Mouse (Mus musculus): ENCODE measurements around the gene Pip4k2b. TPM values are rescaled to one million over a fixed set of nuclear protein-coding genes. Genes with fewer than 3 reads are reported as not detected.

The Pip4k2b gene
- polyA plus RNA-seq, 1 experiment from 2014 or later = 2.3 TPM

DNA sequence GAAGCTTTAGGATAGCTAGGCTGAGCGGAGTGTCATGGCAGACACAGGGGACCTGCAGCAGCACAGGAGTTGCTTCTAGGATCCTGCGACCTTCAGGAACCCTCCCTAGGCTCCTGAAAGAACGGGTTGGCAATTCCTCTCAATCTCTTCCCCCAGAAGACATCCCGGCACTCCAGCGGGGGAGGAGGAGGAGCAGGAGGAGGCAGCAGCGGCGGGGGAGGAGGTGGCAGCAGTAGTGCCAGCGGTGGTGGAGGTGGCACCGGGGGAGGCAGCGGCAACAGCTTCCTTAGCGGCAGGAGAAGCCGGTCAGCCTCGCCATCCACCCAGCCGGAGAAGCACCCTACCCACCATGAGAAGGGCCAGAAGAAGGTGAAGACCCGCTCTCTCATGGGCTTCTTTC, 75.2 kb downstream of the Pip4k2b start:
- TF ChIP-seq CTCF (IDR thresholded peaks at IDR 0.05; ENCODE audit: low read depth) = no peak
- 53% methylated on average over 15 of the region's 15 CpGs for WGBS

DNA sequence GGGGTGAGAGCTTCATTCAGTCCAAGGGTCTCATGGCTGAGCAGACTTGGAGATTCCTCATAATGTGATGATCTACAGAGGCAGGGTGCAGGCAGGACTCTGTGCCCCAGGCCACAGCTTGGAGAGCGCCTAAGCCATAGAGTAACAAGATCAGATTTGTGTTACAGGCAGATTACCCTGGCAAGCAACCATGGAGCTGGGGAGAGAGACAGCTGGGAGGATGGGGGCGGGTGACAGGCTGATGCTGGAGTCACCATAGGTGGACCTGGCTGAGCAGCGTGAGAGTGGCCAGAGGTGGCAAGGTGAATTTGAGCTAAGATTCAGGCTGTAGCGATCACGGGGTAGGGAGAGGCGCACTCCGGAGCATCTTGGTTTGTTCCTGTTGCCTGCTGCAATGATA, 76.3 kb downstream of the Pip4k2b start:
- H3K4me1 ChIP-seq (ENCODE audit: insufficient read depth) = peaks cover 18% of the 10 kb centered on the region
- peaks cover 70% of the 10 kb centered on the region for H3K36me3 ChIP-seq (ENCODE audit: insufficient read depth)

More for the DNA sequence above, 75.2 kb downstream of the Pip4k2b start:
- Histone ChIP-seq H3K9ac (no peak overlapping the region), H3K4me1 (ENCODE audit: insufficient read depth) (peaks cover 18% of the 10 kb centered on the region), H3K27me3 (ENCODE audit: insufficient read depth, low read length) (no peaks in the 10 kb centered on the region), H3K27ac (ENCODE audit: low read depth) (peak overlapping the region; percentile 55; the same call in 1 of the 2 replicates), H3K4me2 (peak overlapping the region; percentile 33; the same call in 1 of the 2 replicates), H3K36me3 (ENCODE audit: insufficient read depth) (peaks cover 81% of the 10 kb centered on the region), H3K9me3 (ENCODE audit: low read depth, low read length) (no peaks in the 10 kb centered on the region), H3K4me3 (ENCODE audit: low read depth, low read length) (no peak overlapping the region)
- DNase-seq (no peak), ATAC-seq (ENCODE audit: insufficient read depth) (no peak)

DNA sequence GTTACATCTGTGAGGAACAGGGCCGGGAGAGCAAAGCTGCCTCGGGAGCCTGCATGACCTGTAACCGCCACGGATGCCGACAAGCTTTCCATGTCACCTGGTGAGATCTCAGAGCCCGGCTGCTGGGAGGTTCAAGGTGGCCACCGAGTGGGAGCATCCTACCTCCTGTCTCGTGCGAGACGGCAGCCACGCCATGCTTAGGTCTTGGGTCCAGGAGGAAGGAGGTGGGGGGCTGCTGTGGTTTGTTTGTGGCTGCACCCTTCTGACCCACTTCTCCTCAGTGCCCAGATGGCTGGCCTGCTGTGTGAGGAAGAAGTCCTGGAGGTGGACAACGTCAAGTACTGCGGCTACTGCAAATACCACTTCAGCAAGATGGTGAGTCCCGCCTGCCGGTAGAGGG, 77.7 kb downstream of the Pip4k2b start:
- no peak for TF ChIP-seq CTCF (IDR thresholded peaks at IDR 0.05; ENCODE audit: low read depth)
- Histone ChIP-seq H3K9me3 (ENCODE audit: low read depth, low read length) (no peaks in the 10 kb centered on the region), H3K4me3 (ENCODE audit: low read depth, low read length) (no peak overlapping the region), H3K4me2 (no peak overlapping the region), H3K27ac (ENCODE audit: low read depth) (no peak overlapping the region), H3K9ac (no peak overlapping the region), H3K27me3 (ENCODE audit: insufficient read depth, low read length) (peaks cover 7% of the 10 kb centered on the region), H3K4me1 (ENCODE audit: insufficient read depth) (peaks cover 21% of the 10 kb centered on the region), H3K36me3 (ENCODE audit: insufficient read depth) (peaks cover 56% of the 10 kb centered on the region)
- no peak for ATAC-seq (ENCODE audit: insufficient read depth)
- no peak for DNase-seq
- WGBS = 82% methylated on average over 15 of the region's 15 CpGs

More for the DNA sequence above, 76.3 kb downstream of the Pip4k2b start:
- DNase-seq (no peak), ATAC-seq (ENCODE audit: insufficient read depth) (no peak)
- no peak overlapping the region for H3K4me3 ChIP-seq (ENCODE audit: low read depth, low read length)
- no peaks in the 10 kb centered on the region for H3K27me3 ChIP-seq (ENCODE audit: insufficient read depth, low read length)
- no peak overlapping the region for H3K9ac ChIP-seq
- TF ChIP-seq CTCF (IDR thresholded peaks at IDR 0.05; ENCODE audit: low read depth) = no peak
- no peak overlapping the region for H3K4me2 ChIP-seq
- H3K27ac ChIP-seq (ENCODE audit: low read depth) = no peak overlapping the region
- WGBS = 90% methylated on average over 7 of the region's 7 CpGs
- no peaks in the 10 kb centered on the region for H3K9me3 ChIP-seq (ENCODE audit: low read depth, low read length)

DNA sequence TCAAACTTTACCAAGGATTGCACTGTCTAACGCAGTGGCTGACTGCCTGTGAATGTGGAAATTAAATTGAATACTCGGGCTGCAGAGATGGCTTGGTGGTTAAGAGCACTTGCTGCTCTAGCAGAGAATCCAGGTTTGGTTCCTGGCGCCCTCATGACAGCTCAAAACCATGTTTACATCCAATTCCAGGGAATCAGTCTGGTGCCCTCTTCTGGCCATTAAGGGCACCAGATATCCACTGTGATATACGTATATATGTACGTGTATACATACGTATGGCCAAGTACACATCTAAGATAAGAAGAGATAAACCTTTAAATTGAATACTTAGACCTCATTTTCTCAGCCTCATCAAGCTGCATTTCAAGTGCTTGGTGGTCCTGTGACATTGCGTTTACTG, 78.3 kb downstream of the Pip4k2b start:
- H3K27ac ChIP-seq (ENCODE audit: low read depth) = no peak overlapping the region
- H3K27me3 ChIP-seq (ENCODE audit: insufficient read depth, low read length) = peaks cover 13% of the 10 kb centered on the region
- peak; percentile 51 for TF ChIP-seq CTCF (IDR thresholded peaks at IDR 0.05; ENCODE audit: low read depth)
- 82% methylated on average over 7 of the region's 7 CpGs for WGBS
- no peak overlapping the region for H3K4me3 ChIP-seq (ENCODE audit: low read depth, low read length)
- ATAC-seq (ENCODE audit: insufficient read depth) (no peak), DNase-seq (peak; percentile 40)
- no peak overlapping the region for H3K4me2 ChIP-seq
- peaks cover 50% of the 10 kb centered on the region for H3K36me3 ChIP-seq (ENCODE audit: insufficient read depth)
- peaks cover 26% of the 10 kb centered on the region for H3K4me1 ChIP-seq (ENCODE audit: insufficient read depth)
- H3K9me3 ChIP-seq (ENCODE audit: low read depth, low read length) = no peaks in the 10 kb centered on the region
- no peak overlapping the region for H3K9ac ChIP-seq

DNA sequence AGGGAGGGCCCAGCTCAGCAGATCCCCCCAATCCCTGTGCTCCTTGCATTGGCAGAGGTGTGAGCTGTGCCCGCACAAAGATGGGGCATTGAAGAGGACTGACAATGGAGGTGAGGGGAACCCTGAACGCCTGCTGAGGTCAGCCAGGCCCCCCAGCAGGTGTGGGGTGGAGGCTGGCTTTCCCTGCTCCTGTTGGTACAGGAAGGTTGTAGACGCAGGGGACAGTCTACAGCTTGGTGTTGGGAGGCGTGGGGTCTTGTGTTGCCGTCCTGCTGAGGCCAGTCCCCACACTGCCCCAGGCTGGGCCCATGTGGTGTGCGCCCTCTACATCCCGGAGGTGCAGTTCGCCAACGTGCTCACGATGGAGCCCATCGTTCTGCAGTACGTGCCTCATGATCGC, 79.1 kb downstream of the Pip4k2b start:
- H3K4me1 ChIP-seq (ENCODE audit: insufficient read depth) = peaks cover 33% of the 10 kb centered on the region
- WGBS = 93% methylated on average over 13 of the region's 13 CpGs
- no peak for ATAC-seq (ENCODE audit: insufficient read depth)
- H3K27ac ChIP-seq (ENCODE audit: low read depth) = no peak overlapping the region
- peak overlapping the region; percentile 89; the same call in 1 of the 2 replicates for H3K4me2 ChIP-seq
- H3K9ac ChIP-seq = no peak overlapping the region
- no peak for TF ChIP-seq CTCF (IDR thresholded peaks at IDR 0.05; ENCODE audit: low read depth)
- no peaks in the 10 kb centered on the region for H3K9me3 ChIP-seq (ENCODE audit: low read depth, low read length)
- DNase-seq = no peak
- peaks cover 17% of the 10 kb centered on the region for H3K27me3 ChIP-seq (ENCODE audit: insufficient read depth, low read length)
- H3K36me3 ChIP-seq (ENCODE audit: insufficient read depth) = peaks cover 43% of the 10 kb centered on the region
- peak overlapping the region; percentile 88; the same call in 1 of the 2 replicates for H3K4me3 ChIP-seq (ENCODE audit: low read depth, low read length)

Small RNA genes within 50 kb of the gene (microRNA-seq; reads per million reads assigned to microRNA genes)
- gene Mir6927 (ENCODE audit: borderline number of aligned reads) (not detected), gene Mir8102 (ENCODE audit: borderline number of aligned reads) (not detected)

Other genes starting within 250 kb of the Pip4k2b start
- gene 4933428G20Rik, start 244.4 kb downstream of the Pip4k2b start, polyA plus RNA-seq (2014; fragmentation: Nextera tagmentation; extraction: Ambion mirVana) = 0.13 and 0.23 TPM in 2 replicates
- 0.68 and 0.70 TPM in 2 replicates for gene Srcin1, start 168.5 kb downstream of the Pip4k2b start, polyA plus RNA-seq (2014; fragmentation: Nextera tagmentation; extraction: Ambion mirVana)
- 6.1 and 7.4 TPM in 2 replicates for gene Epop, start 115.0 kb downstream of the Pip4k2b start, polyA plus RNA-seq (2014; fragmentation: Nextera tagmentation; extraction: Ambion mirVana)
- gene Mllt6, start 81.3 kb downstream of the Pip4k2b start, polyA plus RNA-seq (2014; fragmentation: Nextera tagmentation; extraction: Ambion mirVana) = 5.2 TPM in 2 replicates
- 27.1 and 35.3 TPM in 2 replicates for gene Cisd3, start 58.9 kb downstream of the Pip4k2b start, polyA plus RNA-seq (2014; fragmentation: Nextera tagmentation; extraction: Ambion mirVana)
- 16.0 and 19.7 TPM in 2 replicates for gene Pcgf2, start 44.2 kb downstream of the Pip4k2b start, polyA plus RNA-seq (2014; fragmentation: Nextera tagmentation; extraction: Ambion mirVana)
- gene Psmb3, start 41.3 kb downstream of the Pip4k2b start, polyA plus RNA-seq (2014; fragmentation: Nextera tagmentation; extraction: Ambion mirVana) = 496 and 514 TPM in 2 replicates
- 13.3 and 14.2 TPM in 2 replicates for gene Cwc25, start 21.9 kb upstream of the Pip4k2b start, polyA plus RNA-seq (2014; fragmentation: Nextera tagmentation; extraction: Ambion mirVana)
- 0.32 TPM in 1 of 2 replicates, not detected in the other for gene 1700001P01Rik, start 31.2 kb upstream of the Pip4k2b start, polyA plus RNA-seq (2014; fragmentation: Nextera tagmentation; extraction: Ambion mirVana)
- 663 and 721 TPM in 2 replicates for gene Rpl23, start 37.7 kb upstream of the Pip4k2b start, polyA plus RNA-seq (2014; fragmentation: Nextera tagmentation; extraction: Ambion mirVana)
- 110 and 123 TPM in 2 replicates for gene Lasp1, start 54.3 kb upstream of the Pip4k2b start, polyA plus RNA-seq (2014; fragmentation: Nextera tagmentation; extraction: Ambion mirVana)
- gene B230217C12Rik, start 96.1 kb upstream of the Pip4k2b start, polyA plus RNA-seq (2014; fragmentation: Nextera tagmentation; extraction: Ambion mirVana) = 6.1 and 6.8 TPM in 2 replicates
- gene Fbxo47, start 139.4 kb upstream of the Pip4k2b start, polyA plus RNA-seq (2014; fragmentation: Nextera tagmentation; extraction: Ambion mirVana) = 0.84 and 0.85 TPM in 2 replicates
- gene Plxdc1, start 241.7 kb upstream of the Pip4k2b start, polyA plus RNA-seq (2014; fragmentation: Nextera tagmentation; extraction: Ambion mirVana) = 0.53 and 0.64 TPM in 2 replicates